Mouse (Mus musculus) spleen, adult 2 months (tissue): ENCODE results near the gene Adgrl3. TPM values are rescaled to one million over a fixed set of nuclear protein-coding genes. Genes with fewer than 3 reads are reported as not detected.

ENCODE experiments used
- DNase-seq, 2 experiments: peaks; one replicate each; pipeline versions ENCODE4 v3.0.0 to v3.0.0-alpha.2; 2012 to 2021; ENCODE audit warnings: low spot score in 2 of 2, low read depth in 1 of 2
- H3K27ac ChIP-seq: fragments of 200-500 bp; 2 replicates; pipeline ENCODE4 v1.5.1; 2012; ENCODE audit warnings: low read length, inconsistent platforms; ENCODE audit not compliant: insufficient read depth
- H3K27me3 ChIP-seq: fragments of 200-500 bp; 2 replicates; pipeline ENCODE4 v1.6.1; 2012; ENCODE audit warnings: mild to moderate bottlenecking, moderate library complexity, low read length, inconsistent platforms; ENCODE audit not compliant: control insufficient read depth, insufficient read depth
- H3K36me3 ChIP-seq: fragments of 200-500 bp; 2 replicates; pipeline ENCODE4 v1.6.1; 2012; ENCODE audit warnings: mild to moderate bottlenecking, low read length, inconsistent platforms; ENCODE audit not compliant: control insufficient read depth, insufficient read depth
- H3K4me1 ChIP-seq: fragments of 200-500 bp; 2 replicates; pipeline ENCODE4 v1.6.1; 2011; ENCODE audit warnings: inconsistent platforms; ENCODE audit not compliant: control insufficient read depth, insufficient read depth, insufficient read length
- H3K4me3 ChIP-seq: fragments of 200-500 bp; 2 replicates; pipeline ENCODE4 v1.5.1; 2011; ENCODE audit warnings: mild to moderate bottlenecking, inconsistent platforms; ENCODE audit not compliant: insufficient read depth, insufficient read length; ENCODE audit errors: extremely low read depth
- CTCF ChIP-seq: fragments of 200-500 bp; IDR thresholded peaks from 2 replicates; pipeline ENCODE4 v1.5.1; 2011; ENCODE audit warnings: mild to moderate bottlenecking, inconsistent platforms; ENCODE audit not compliant: insufficient read depth, insufficient read length, insufficient replicate concordance; ENCODE audit errors: extremely low read depth
- POLR2A ChIP-seq: fragments of 200-500 bp; IDR thresholded peaks from 2 replicates; pipeline ENCODE4 v1.6.1; 2011; ENCODE audit warnings: low read depth, low read length, inconsistent platforms
- WGBS: fragments of 180-500 bp; shearing (Covaris S2); methylation state at CpG from one replicate; pipeline ENCODE4 v1.1.7; 2018; 5-methylcytosine and 5-hydroxymethylcytosine counted together
- polyA plus RNA-seq: library from polyadenylated mRNA; depleted of rRNA; stranded (reverse); fragments of >200 nt; gene quantifications from 2 replicates; pipeline ENCODE4 v1.2.3, GENCODE M21; 2012

Gene Adgrl3
- polyA plus RNA-seq, 1 experiment: 2.5 TPM

- H3K27ac ChIP-seq: no peak overlapping the region
- DNase-seq: no peak
- 82% methylated on average over 4 of the region's 4 CpGs for WGBS
- no peaks in the 10 kb centered on the region for H3K27me3 ChIP-seq
- no peaks in the 10 kb centered on the region for H3K4me1 ChIP-seq
- no peak overlapping the region for H3K4me3 ChIP-seq
- H3K36me3 ChIP-seq: no peaks in the 10 kb centered on the region
- no peak for TF ChIP-seq CTCF
- no peak for TF ChIP-seq POLR2A
These were observed 34.7 kb downstream of the Adgrl3 start for GRCm38 (mm10) chr5:81054628-81055027.

- Histone ChIP-seq H3K36me3 (no peaks in the 10 kb centered on the region), H3K4me3 (no peak overlapping the region), H3K4me1 (no peaks in the 10 kb centered on the region), H3K27ac (no peak overlapping the region), H3K27me3 (no peaks in the 10 kb centered on the region)
- no peak for DNase-seq
- 89% methylated on average over 2 of the region's 2 CpGs for WGBS
- TF ChIP-seq POLR2A: no peak
- no peak for TF ChIP-seq CTCF
These were observed 35.3 kb downstream of the Adgrl3 start for GRCm38 (mm10) chr5:81055253-81055652.

GRCm38 (mm10) chr5:81058122-81058521 lies 38.2 kb downstream of the Adgrl3 start:
- no peak for DNase-seq
- H3K27me3 ChIP-seq: no peaks in the 10 kb centered on the region
- H3K27ac ChIP-seq: no peak overlapping the region
- no peak for TF ChIP-seq CTCF
- no peak for TF ChIP-seq POLR2A
- no peak overlapping the region for H3K4me3 ChIP-seq
- H3K36me3 ChIP-seq: no peaks in the 10 kb centered on the region
- H3K4me1 ChIP-seq: no peaks in the 10 kb centered on the region
- 54% methylated on average over 2 of the region's 2 CpGs for WGBS

GRCm38 (mm10) chr5:81060950-81061349 lies 41.0 kb downstream of the Adgrl3 start:
- TF ChIP-seq POLR2A (no peak), CTCF (no peak)

GRCm38 (mm10) chr5:81061386-81061785 lies 41.4 kb downstream of the Adgrl3 start:
- no peak for DNase-seq
- H3K36me3 ChIP-seq: no peaks in the 10 kb centered on the region
- TF ChIP-seq POLR2A (no peak), CTCF (no peak)
- no peaks in the 10 kb centered on the region for H3K4me1 ChIP-seq
- H3K27me3 ChIP-seq: no peaks in the 10 kb centered on the region
- no peak overlapping the region for H3K27ac ChIP-seq
- no peak overlapping the region for H3K4me3 ChIP-seq

More at GRCm38 (mm10) chr5:81060950-81061349, 41.0 kb downstream of the Adgrl3 start:
- Histone ChIP-seq H3K4me1 (no peaks in the 10 kb centered on the region), H3K36me3 (no peaks in the 10 kb centered on the region), H3K27ac (no peak overlapping the region), H3K27me3 (no peaks in the 10 kb centered on the region), H3K4me3 (no peak overlapping the region)
- WGBS: 81% methylated on average over 2 of the region's 2 CpGs
- DNase-seq: no peak

- DNase-seq: no peak
- no peaks in the 10 kb centered on the region for H3K36me3 ChIP-seq
- no peaks in the 10 kb centered on the region for H3K4me1 ChIP-seq
- H3K4me3 ChIP-seq: no peak overlapping the region
- 93% methylated on average over 2 of the region's 2 CpGs for WGBS
- TF ChIP-seq CTCF (no peak), POLR2A (no peak)
- no peaks in the 10 kb centered on the region for H3K27me3 ChIP-seq
- no peak overlapping the region for H3K27ac ChIP-seq
These were observed 44.1 kb downstream of the Adgrl3 start for GRCm38 (mm10) chr5:81064026-81064425.

- no peak for TF ChIP-seq POLR2A
- TF ChIP-seq CTCF: no peak
- no peak overlapping the region for H3K4me3 ChIP-seq
These were observed 48.2 kb downstream of the Adgrl3 start for GRCm38 (mm10) chr5:81068173-81068572.

More at GRCm38 (mm10) chr5:81068173-81068572, 48.2 kb downstream of the Adgrl3 start:
- DNase-seq: no peak
- H3K4me1 ChIP-seq: no peaks in the 10 kb centered on the region
- H3K36me3 ChIP-seq: no peaks in the 10 kb centered on the region
- WGBS: 48% methylated on average over 6 of the region's 6 CpGs
- H3K27me3 ChIP-seq: no peaks in the 10 kb centered on the region
- no peak overlapping the region for H3K27ac ChIP-seq
